Mouse (Mus musculus) common myeloid progenitor, adult 5-6 weeks (primary cell): ENCODE measurements around the gene Polr3b. TPM values are rescaled to one million over a fixed set of nuclear protein-coding genes. Genes with fewer than 3 reads are reported as not detected.

Source experiments
- ATAC-seq: replicated peaks from 2 replicates; pipeline ENCODE4 v1.8.0; 2016; ENCODE audit warnings: low read depth, mild to moderate bottlenecking, moderate TSS enrichment, inconsistent platforms; ENCODE audit not compliant: poor library complexity, severe bottlenecking
- total RNA-seq: library from RNA; stranded (forward); fragments of 200-1000, 187-1606 nt; gene quantifications from 2 replicates; pipeline ENCODE4 v1.2.3, GENCODE M21; 2017

Gene Polr3b
- total RNA-seq, 1 experiment from 2014 or later, result 45.5 TPM

- no peak for ATAC-seq
Measured at GRCm38 (mm10) chr10:84702115-84702514, 80.0 kb downstream of the Polr3b start.

GRCm38 (mm10) chr10:84704594-84704993 lies 82.5 kb downstream of the Polr3b start:
- ATAC-seq, result no peak

- ATAC-seq, result no peak
Measured at GRCm38 (mm10) chr10:84705234-84705633, 83.1 kb downstream of the Polr3b start.

- no peak for ATAC-seq
Measured at GRCm38 (mm10) chr10:84706543-84706942, 84.5 kb downstream of the Polr3b start.

GRCm38 (mm10) chr10:84707226-84707625 lies 85.1 kb downstream of the Polr3b start:
- no peak for ATAC-seq

- ATAC-seq, result no peak
Measured at GRCm38 (mm10) chr10:84707752-84708530, 85.8 kb downstream of the Polr3b start.

GRCm38 (mm10) chr10:84710192-84710591 lies 88.1 kb downstream of the Polr3b start:
- ATAC-seq, result no peak

GRCm38 (mm10) chr10:84710827-84711226 lies 88.7 kb downstream of the Polr3b start:
- no peak for ATAC-seq

- no peak for ATAC-seq
Measured at GRCm38 (mm10) chr10:84711479-84711878, 89.4 kb downstream of the Polr3b start.

- no peak for ATAC-seq
Measured at GRCm38 (mm10) chr10:84711940-84712339, 89.8 kb downstream of the Polr3b start.

- ATAC-seq, result no peak
Measured at GRCm38 (mm10) chr10:84712532-84712931, 90.4 kb downstream of the Polr3b start.

- no peak for ATAC-seq
Measured at GRCm38 (mm10) chr10:84713043-84713442, 91.0 kb downstream of the Polr3b start.

GRCm38 (mm10) chr10:84715639-84716038 lies 93.5 kb downstream of the Polr3b start:
- ATAC-seq, result no peak

GRCm38 (mm10) chr10:84716581-84716980 lies 94.5 kb downstream of the Polr3b start:
- ATAC-seq, result no peak

- no peak for ATAC-seq
Measured at GRCm38 (mm10) chr10:84722711-84723110, 100.6 kb downstream of the Polr3b start.

- ATAC-seq, result no peak
Measured at GRCm38 (mm10) chr10:84727005-84727404, 104.9 kb downstream of the Polr3b start.

GRCm38 (mm10) chr10:84727760-84728159 lies 105.7 kb downstream of the Polr3b start:
- no peak for ATAC-seq

GRCm38 (mm10) chr10:84730078-84730477 lies 108.0 kb downstream of the Polr3b start:
- ATAC-seq, result no peak

- ATAC-seq, result no peak
Measured at GRCm38 (mm10) chr10:84730956-84731355, 108.9 kb downstream of the Polr3b start.

- ATAC-seq, result no peak
Measured at GRCm38 (mm10) chr10:84733511-84733910, 111.4 kb downstream of the Polr3b start.

- 0 out of 2 replicates have a peak, but pooled peaks have one; percentile 11 for ATAC-seq
Measured at GRCm38 (mm10) chr10:84754851-84755785, 133.0 kb downstream of the Polr3b start.
